Mouse (Mus musculus): ENCODE measurements at regions not wholly inside any gene's neighbourhood (a gene's known extent, or its start where the extent isn't known, plus 50 kb on each side); places are given as distances from the start of the nearest gene placed in this dataset.

GRCm38 (mm10) chr1:121029375-121029774 is 303.0 kb downstream of the Insig2 start:
- H3K4me1 ChIP-seq: no peaks in the 10 kb centered on the region
- no peak overlapping the region for H3K9ac ChIP-seq
- H3K27me3 ChIP-seq: no peaks in the 10 kb centered on the region
- H3K4me2 ChIP-seq (replicated peaks): no peak overlapping the region
- no peak overlapping the region for H3K27ac ChIP-seq
- no peaks in the 10 kb centered on the region for H3K9me3 ChIP-seq (replicated peaks)
- 91% methylated on average over 2 of the region's 2 CpGs for WGBS
- no peak for ATAC-seq (ENCODE audit: low FRiP score)
- no peaks in the 10 kb centered on the region for H3K36me3 ChIP-seq
- no peak overlapping the region for H3K4me3 ChIP-seq

DNA sequence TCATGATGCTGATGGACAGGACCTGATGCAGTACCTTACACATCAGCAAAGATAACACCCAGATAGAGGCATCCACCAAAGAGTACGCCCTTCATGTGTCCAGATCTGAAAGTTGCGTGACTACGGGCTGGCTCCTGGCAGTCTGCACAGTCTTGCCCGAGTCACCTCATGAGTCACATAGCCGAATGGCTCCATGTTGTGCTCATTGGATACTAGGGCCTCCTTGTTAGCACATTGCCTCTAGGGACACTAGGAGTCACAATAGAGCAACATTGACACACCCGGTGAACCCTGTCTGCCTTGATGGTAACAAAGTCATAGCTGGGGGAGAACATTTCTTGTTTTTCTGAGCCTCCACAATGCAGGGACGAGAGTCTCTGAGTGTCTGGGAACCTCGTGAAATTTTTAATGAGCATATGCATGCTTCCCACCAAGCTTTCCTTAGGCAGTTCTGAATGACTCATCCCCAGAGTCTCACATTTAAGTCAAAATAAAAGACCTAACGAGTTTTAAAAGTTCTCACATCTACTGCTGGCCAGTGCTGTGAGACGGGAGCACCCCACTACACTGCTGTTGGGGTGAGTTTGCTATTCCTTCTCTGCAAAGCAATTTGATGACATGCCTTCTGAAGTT is 297.5 kb downstream of the Insig2 start:
- 88% methylated on average over 10 of the region's 10 CpGs for WGBS
- Histone ChIP-seq H3K27me3 (no peaks in the 10 kb centered on the region), H3K4me1 (no peaks in the 10 kb centered on the region), H3K9ac (no peak overlapping the region), H3K4me2 (replicated peaks) (no peak overlapping the region), H3K36me3 (no peaks in the 10 kb centered on the region), H3K9me3 (replicated peaks) (no peaks in the 10 kb centered on the region), H3K27ac (no peak overlapping the region), H3K4me3 (no peak overlapping the region)
- ATAC-seq (ENCODE audit: low FRiP score): no peak

- no peak overlapping the region for H3K27ac ChIP-seq
- H3K9me3 ChIP-seq (replicated peaks): no peaks in the 10 kb centered on the region
- WGBS: 62% methylated on average over 6 of the region's 6 CpGs
- H3K4me1 ChIP-seq: peaks cover 13% of the 10 kb centered on the region
- H3K9ac ChIP-seq: no peak overlapping the region
- ATAC-seq (ENCODE audit: low FRiP score): peak; percentile 26; the same call in 1 of the 2 replicates
- peaks cover 47% of the 10 kb centered on the region for H3K27me3 ChIP-seq
- no peak overlapping the region for H3K4me3 ChIP-seq
- no peaks in the 10 kb centered on the region for H3K36me3 ChIP-seq
- no peak overlapping the region for H3K4me2 ChIP-seq (replicated peaks)
Measured at GRCm38 (mm10) chr1:121046581-121046980, 285.8 kb downstream of the Insig2 start.

- Histone ChIP-seq H3K4me3 (no peak overlapping the region), H3K27me3 (peaks cover 55% of the 10 kb centered on the region), H3K27ac (no peak overlapping the region), H3K4me1 (peaks cover 20% of the 10 kb centered on the region), H3K9me3 (replicated peaks) (no peaks in the 10 kb centered on the region), H3K4me2 (replicated peaks) (no peak overlapping the region), H3K36me3 (no peaks in the 10 kb centered on the region), H3K9ac (no peak overlapping the region)
- WGBS: 79% methylated on average over 2 of the region's 2 CpGs
- no peak for ATAC-seq (ENCODE audit: low FRiP score)
Measured at GRCm38 (mm10) chr1:121047406-121047805, 285.0 kb downstream of the Insig2 start.

- no peak for ATAC-seq (ENCODE audit: low FRiP score)
- Histone ChIP-seq H3K4me1 (peaks cover 20% of the 10 kb centered on the region), H3K4me2 (replicated peaks) (no peak overlapping the region), H3K36me3 (no peaks in the 10 kb centered on the region), H3K9ac (no peak overlapping the region), H3K9me3 (replicated peaks) (no peaks in the 10 kb centered on the region), H3K27me3 (peaks cover 72% of the 10 kb centered on the region), H3K4me3 (no peak overlapping the region), H3K27ac (no peak overlapping the region)
- 83% methylated on average over 4 of the region's 4 CpGs for WGBS
Measured at GRCm38 (mm10) chr1:121049684-121050083, 282.7 kb downstream of the Insig2 start.

GRCm38 (mm10) chr1:121050695-121051495 is 281.5 kb downstream of the Insig2 start:
- WGBS: 22% methylated on average over 12 of the region's 12 CpGs
- Histone ChIP-seq H3K9ac (no peak overlapping the region), H3K9me3 (replicated peaks) (no peaks in the 10 kb centered on the region), H3K36me3 (no peaks in the 10 kb centered on the region), H3K27me3 (peaks cover 78% of the 10 kb centered on the region), H3K4me3 (no peak overlapping the region), H3K4me2 (replicated peaks) (no peak overlapping the region), H3K27ac (no peak overlapping the region), H3K4me1 (peaks cover 20% of the 10 kb centered on the region)
- peak; percentile 91 for ATAC-seq (ENCODE audit: low FRiP score)

DNA sequence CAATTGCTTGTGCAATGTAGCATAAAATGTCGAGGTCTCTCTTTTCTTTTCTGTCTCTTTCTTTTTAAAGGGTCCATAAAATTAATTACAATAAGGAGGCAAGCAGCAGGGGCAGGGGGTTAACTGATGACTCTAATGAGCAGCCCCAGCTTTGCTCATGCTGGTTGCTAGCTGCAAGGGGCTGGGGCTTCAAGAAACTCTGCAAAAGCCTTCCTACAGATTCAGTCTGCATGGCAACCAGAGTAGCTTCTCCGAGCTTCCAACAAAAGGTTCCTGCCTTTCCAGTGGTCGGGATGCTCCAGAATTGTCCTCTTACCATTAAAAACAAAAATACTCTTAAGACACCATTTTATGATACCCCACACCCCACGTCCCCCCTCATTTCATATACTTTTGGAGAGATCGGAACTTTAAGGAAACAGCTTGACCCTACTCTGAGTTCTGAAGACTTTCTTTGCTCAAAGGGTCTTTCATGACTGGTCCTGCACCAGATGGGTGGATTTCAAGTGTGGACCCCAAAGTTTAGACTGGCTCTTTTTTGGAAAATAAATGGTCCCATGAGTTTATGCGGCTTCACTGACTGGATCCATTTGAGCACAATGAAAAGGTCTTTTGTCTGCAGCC is 280.8 kb downstream of the Insig2 start:
- peak; percentile 78 for ATAC-seq (ENCODE audit: low FRiP score)
- Histone ChIP-seq H3K27me3 (peaks cover 75% of the 10 kb centered on the region), H3K4me1 (peaks cover 17% of the 10 kb centered on the region), H3K36me3 (no peaks in the 10 kb centered on the region), H3K27ac (no peak overlapping the region), H3K4me3 (no peak overlapping the region), H3K4me2 (replicated peaks) (no peak overlapping the region), H3K9me3 (replicated peaks) (no peaks in the 10 kb centered on the region), H3K9ac (no peak overlapping the region)
- WGBS: 29% methylated on average over 6 of the region's 6 CpGs

GRCm38 (mm10) chr1:121052120-121052501 is 280.3 kb downstream of the Insig2 start:
- ATAC-seq (ENCODE audit: low FRiP score): no peak
- Histone ChIP-seq H3K4me3 (no peak overlapping the region), H3K27me3 (peaks cover 75% of the 10 kb centered on the region)

GRCm38 (mm10) chr1:121053692-121054091 is 278.7 kb downstream of the Insig2 start:
- H3K4me1 ChIP-seq: peaks cover 17% of the 10 kb centered on the region
- H3K9ac ChIP-seq: no peak overlapping the region
- ATAC-seq (ENCODE audit: low FRiP score): no peak
- H3K4me2 ChIP-seq (replicated peaks): no peak overlapping the region
- H3K4me3 ChIP-seq: no peak overlapping the region
- WGBS: 30% methylated on average over 11 of the region's 11 CpGs
- H3K36me3 ChIP-seq: no peaks in the 10 kb centered on the region
- no peaks in the 10 kb centered on the region for H3K9me3 ChIP-seq (replicated peaks)
- peaks cover 73% of the 10 kb centered on the region for H3K27me3 ChIP-seq
- no peak overlapping the region for H3K27ac ChIP-seq

More at GRCm38 (mm10) chr1:121052120-121052501, 280.3 kb downstream of the Insig2 start:
- Histone ChIP-seq H3K4me1 (peaks cover 17% of the 10 kb centered on the region), H3K27ac (no peak overlapping the region), H3K9ac (no peak overlapping the region), H3K9me3 (replicated peaks) (no peaks in the 10 kb centered on the region), H3K4me2 (replicated peaks) (no peak overlapping the region), H3K36me3 (no peaks in the 10 kb centered on the region)
- WGBS: 75% methylated on average over 5 of the region's 5 CpGs

DNA sequence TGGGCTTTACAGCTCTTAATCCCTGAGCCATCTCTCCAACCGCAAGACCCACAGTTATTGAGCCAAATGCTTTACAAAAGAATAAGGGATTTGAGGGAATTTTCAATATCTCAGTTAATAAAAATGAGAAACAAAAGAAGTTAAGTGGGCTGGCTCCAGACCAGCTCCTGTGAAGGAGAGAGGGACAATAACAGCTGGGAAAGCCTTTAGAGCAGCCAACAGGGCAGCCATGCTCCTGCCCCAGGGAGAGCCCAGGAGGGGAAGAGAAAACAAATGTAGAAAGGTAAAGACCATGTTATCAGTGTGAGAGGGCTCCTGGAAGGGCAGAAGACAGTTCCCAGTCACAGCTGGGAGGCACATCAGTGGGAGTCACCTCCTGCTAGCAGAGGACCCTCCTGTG is 257.8 kb downstream of the Insig2 start:
- no peaks in the 10 kb centered on the region for H3K4me1 ChIP-seq
- no peak for ATAC-seq (ENCODE audit: low FRiP score)
- H3K27ac ChIP-seq: no peak overlapping the region
- WGBS: 84% methylated on average over 1 of the region's 1 CpGs
- H3K9me3 ChIP-seq (replicated peaks): no peaks in the 10 kb centered on the region
- H3K4me2 ChIP-seq (replicated peaks): no peak overlapping the region
- no peaks in the 10 kb centered on the region for H3K27me3 ChIP-seq
- no peak overlapping the region for H3K9ac ChIP-seq
- H3K36me3 ChIP-seq: no peaks in the 10 kb centered on the region
- H3K4me3 ChIP-seq: no peak overlapping the region

- Histone ChIP-seq H3K27me3 (no peaks in the 10 kb centered on the region), H3K9me3 (replicated peaks) (no peaks in the 10 kb centered on the region), H3K4me1 (peaks cover 10% of the 10 kb centered on the region), H3K27ac (0 out of 2 replicates have a peak overlapping the region, but pooled peaks have one; percentile 19), H3K36me3 (no peaks in the 10 kb centered on the region), H3K4me2 (replicated peaks) (no peak overlapping the region), H3K9ac (no peak overlapping the region), H3K4me3 (no peak overlapping the region)
- WGBS: 33% methylated on average over 5 of the region's 5 CpGs
- ATAC-seq (ENCODE audit: low FRiP score): no peak
Measured at GRCm38 (mm10) chr1:121082839-121083238, 249.6 kb downstream of the Insig2 start.

- 0 out of 2 replicates have a peak, but pooled peaks have one; percentile 42 for ATAC-seq (ENCODE audit: low FRiP score)
- H3K4me3 ChIP-seq: no peak overlapping the region
- no peaks in the 10 kb centered on the region for H3K36me3 ChIP-seq
- H3K4me1 ChIP-seq: peaks cover 10% of the 10 kb centered on the region
- no peak overlapping the region for H3K9ac ChIP-seq
- no peak overlapping the region for H3K4me2 ChIP-seq (replicated peaks)
- 39% methylated on average over 2 of the region's 2 CpGs for WGBS
- H3K27me3 ChIP-seq: no peaks in the 10 kb centered on the region
- no peaks in the 10 kb centered on the region for H3K9me3 ChIP-seq (replicated peaks)
- peak overlapping the region; percentile 68; the same call in 1 of the 2 replicates for H3K27ac ChIP-seq
Measured at GRCm38 (mm10) chr1:121085101-121085727, 247.2 kb downstream of the Insig2 start.

Data from hindbrain, embryonic 12.5 days (tissue).